Mouse (Mus musculus): Measurements from ENCODE around the gene Zp1. TPM values are rescaled to one million over a fixed set of nuclear protein-coding genes. Genes with fewer than 3 reads are reported as not detected.
A peak's percentile ranks its signal among the peaks of the same experiment; 100 is the strongest.

Zp1 gene
- polyA plus RNA-seq, 1 experiment from 2014 or later = not detected

DNA sequence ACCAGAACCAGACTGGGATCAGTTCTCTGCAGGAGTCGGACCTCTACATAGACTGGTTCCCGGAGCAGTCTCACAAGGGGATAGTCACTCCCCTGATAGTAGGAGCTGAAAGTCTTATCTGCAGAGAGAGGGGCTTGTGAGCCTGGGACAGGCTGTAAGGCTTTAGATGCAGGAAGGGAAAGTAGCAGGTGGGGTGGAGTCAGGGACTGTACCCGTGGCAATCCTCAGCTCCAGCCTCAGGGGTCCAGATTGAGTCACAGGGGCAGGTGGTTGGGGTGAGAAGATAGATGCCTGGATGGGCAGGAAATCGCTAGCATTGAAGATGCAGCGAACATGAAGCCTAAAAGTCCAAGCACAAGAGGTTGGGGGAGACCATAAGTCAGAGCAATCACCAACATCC, 3.9 kb downstream of the Zp1 start:
- no peaks in the 10 kb centered on the region for H3K4me1 ChIP-seq
- no peaks in the 10 kb centered on the region for H3K36me3 ChIP-seq (replicated peaks)
- H3K4me3 ChIP-seq = no peak overlapping the region
- no peaks in the 10 kb centered on the region for H3K9me3 ChIP-seq
- no peak for DNase-seq (ENCODE audit: extremely low spot score, low spot score)
- H3K27ac ChIP-seq = no peak overlapping the region
- no peaks in the 10 kb centered on the region for H3K27me3 ChIP-seq (ENCODE audit: poor library complexity, severe bottlenecking)
- WGBS = 73% methylated on average over 5 of the region's 5 CpGs

DNA sequence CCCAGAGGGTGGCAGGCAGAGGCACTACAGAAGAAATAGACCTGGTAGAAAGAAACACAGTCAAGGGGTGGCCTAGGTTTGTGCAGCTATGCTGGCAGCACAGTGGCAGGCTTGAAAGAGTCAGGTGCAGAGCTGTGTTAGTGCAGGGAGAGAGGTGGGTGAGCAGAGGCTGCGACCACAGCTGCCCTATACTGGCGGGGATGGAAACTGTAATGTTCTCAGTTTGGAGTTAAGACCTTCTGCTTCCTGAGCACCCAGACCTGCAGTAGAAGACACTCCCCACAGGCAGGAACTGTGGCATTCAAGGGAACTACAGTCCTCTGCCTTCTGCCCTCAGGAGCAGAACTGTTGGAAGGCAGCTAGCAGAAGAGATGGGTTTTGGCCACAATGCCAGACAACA, 5.6 kb downstream of the Zp1 start:
- Histone ChIP-seq H3K4me3 (no peak overlapping the region), H3K9me3 (no peaks in the 10 kb centered on the region), H3K27ac (no peak overlapping the region), H3K36me3 (replicated peaks) (no peaks in the 10 kb centered on the region), H3K4me1 (no peaks in the 10 kb centered on the region), H3K27me3 (ENCODE audit: poor library complexity, severe bottlenecking) (no peaks in the 10 kb centered on the region)
- DNase-seq (ENCODE audit: extremely low spot score, low spot score) = no peak
- WGBS = 80% methylated on average over 2 of the region's 2 CpGs

GRCm38 (mm10) chr19:10914291-10914690, 6.1 kb downstream of the Zp1 start:
- Histone ChIP-seq H3K4me3 (no peak overlapping the region), H3K4me1 (no peaks in the 10 kb centered on the region), H3K27ac (no peak overlapping the region), H3K36me3 (replicated peaks) (peaks cover under 1% of the 10 kb centered on the region; the same call in 1 of the 2 replicates), H3K27me3 (ENCODE audit: poor library complexity, severe bottlenecking) (no peaks in the 10 kb centered on the region), H3K9me3 (no peaks in the 10 kb centered on the region)
- DNase-seq (ENCODE audit: extremely low spot score, low spot score) = no peak
- WGBS = 81% methylated on average over 7 of the region's 7 CpGs

DNA sequence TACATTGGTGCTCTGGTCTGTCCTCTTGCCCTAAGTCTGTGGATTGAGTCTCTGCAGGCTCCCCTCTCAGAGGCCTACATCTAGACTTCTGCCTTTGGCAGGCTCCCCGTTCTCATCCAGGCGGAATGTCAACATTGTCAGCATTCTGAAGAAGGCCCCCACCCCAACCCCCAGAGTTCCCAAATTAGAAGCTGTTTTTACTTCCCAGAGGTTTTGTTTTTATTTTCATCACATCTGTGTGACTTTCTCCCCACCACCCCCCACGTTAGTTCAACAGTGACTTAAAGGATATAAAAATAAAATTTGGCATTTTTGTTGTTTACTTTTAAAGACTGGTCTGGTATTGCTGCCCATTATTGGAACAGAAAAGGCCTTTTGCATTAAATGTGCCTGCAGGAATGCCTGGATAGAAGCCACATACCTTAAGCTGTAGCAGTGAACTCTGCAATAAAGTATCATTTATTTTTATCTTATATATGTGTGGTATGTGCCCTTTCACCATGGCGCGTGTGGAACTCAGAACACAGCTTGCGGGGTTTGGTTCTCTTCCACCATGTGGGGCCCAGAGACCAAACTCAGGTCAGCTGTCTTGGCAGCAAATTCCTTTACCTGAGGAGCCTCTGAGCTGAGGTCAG, 11.2 kb downstream of the Zp1 start:
- Histone ChIP-seq H3K9me3 (no peaks in the 10 kb centered on the region), H3K4me3 (no peak overlapping the region), H3K36me3 (replicated peaks) (peaks cover 50% of the 10 kb centered on the region), H3K4me1 (no peaks in the 10 kb centered on the region), H3K27ac (no peak overlapping the region), H3K27me3 (ENCODE audit: poor library complexity, severe bottlenecking) (no peaks in the 10 kb centered on the region)
- no peak for DNase-seq (ENCODE audit: extremely low spot score, low spot score)
- 90% methylated on average over 6 of the region's 6 CpGs for WGBS

DNA sequence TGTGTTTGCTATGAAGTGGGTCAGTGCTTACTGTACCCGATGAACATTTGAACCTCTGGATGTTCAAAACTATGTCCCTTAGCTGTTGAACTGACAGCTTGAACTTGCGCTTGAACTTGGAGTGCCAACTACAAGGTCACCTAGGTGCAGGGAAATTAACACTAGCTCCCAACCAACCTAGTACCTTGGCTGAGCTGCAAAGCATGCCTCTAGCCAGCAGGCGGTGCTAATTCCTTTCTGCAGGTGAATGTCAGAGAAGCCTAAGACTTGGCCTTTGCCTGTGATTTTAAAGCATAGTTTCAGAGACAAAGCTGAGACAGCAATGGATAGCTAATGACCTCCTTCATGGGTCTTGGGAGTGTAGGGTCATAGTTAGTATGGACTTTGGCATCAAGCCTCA, 12.5 kb downstream of the Zp1 start:
- peak; percentile 50 for DNase-seq (ENCODE audit: extremely low spot score, low spot score)
- WGBS = 61% methylated on average over 3 of the region's 3 CpGs

GRCm38 (mm10) chr19:10905728-10906000, 14.8 kb downstream of the Zp1 start:
- no peaks in the 10 kb centered on the region for H3K4me1 ChIP-seq
- DNase-seq (ENCODE audit: extremely low spot score, low spot score) = no peak
- H3K36me3 ChIP-seq (replicated peaks) = peaks cover 86% of the 10 kb centered on the region
- no peak overlapping the region for H3K4me3 ChIP-seq
- no peak overlapping the region for H3K27ac ChIP-seq
- WGBS = 90% methylated on average over 5 of the region's 5 CpGs
- no peaks in the 10 kb centered on the region for H3K9me3 ChIP-seq
- H3K27me3 ChIP-seq (ENCODE audit: poor library complexity, severe bottlenecking) = no peaks in the 10 kb centered on the region

More for the DNA sequence above, 12.5 kb downstream of the Zp1 start:
- H3K4me1 ChIP-seq = no peaks in the 10 kb centered on the region
- H3K36me3 ChIP-seq (replicated peaks) = peaks cover 63% of the 10 kb centered on the region
- no peak overlapping the region for H3K4me3 ChIP-seq
- H3K9me3 ChIP-seq = no peaks in the 10 kb centered on the region
- H3K27me3 ChIP-seq (ENCODE audit: poor library complexity, severe bottlenecking) = no peaks in the 10 kb centered on the region
- no peak overlapping the region for H3K27ac ChIP-seq

- H3K27me3 ChIP-seq (ENCODE audit: poor library complexity, severe bottlenecking) = no peaks in the 10 kb centered on the region
- H3K9me3 ChIP-seq = no peaks in the 10 kb centered on the region
- no peak overlapping the region for H3K4me3 ChIP-seq
- peaks cover 91% of the 10 kb centered on the region for H3K36me3 ChIP-seq (replicated peaks)
- WGBS = 80% methylated on average over 7 of the region's 7 CpGs
- no peak for DNase-seq (ENCODE audit: extremely low spot score, low spot score)
- no peak overlapping the region for H3K27ac ChIP-seq
- H3K4me1 ChIP-seq = no peaks in the 10 kb centered on the region
These were observed 15.3 kb downstream of the Zp1 start for GRCm38 (mm10) chr19:10904927-10905727.

- no peak overlapping the region for H3K4me3 ChIP-seq
- H3K27ac ChIP-seq = no peak overlapping the region
- no peaks in the 10 kb centered on the region for H3K27me3 ChIP-seq (ENCODE audit: poor library complexity, severe bottlenecking)
- H3K4me1 ChIP-seq = no peaks in the 10 kb centered on the region
- peaks cover 97% of the 10 kb centered on the region for H3K36me3 ChIP-seq (replicated peaks)
- no peaks in the 10 kb centered on the region for H3K9me3 ChIP-seq
- no peak for DNase-seq (ENCODE audit: extremely low spot score, low spot score)
- WGBS = 93% methylated on average over 5 of the region's 5 CpGs
These were observed 15.9 kb downstream of the Zp1 start for GRCm38 (mm10) chr19:10904512-10904911.

DNA sequence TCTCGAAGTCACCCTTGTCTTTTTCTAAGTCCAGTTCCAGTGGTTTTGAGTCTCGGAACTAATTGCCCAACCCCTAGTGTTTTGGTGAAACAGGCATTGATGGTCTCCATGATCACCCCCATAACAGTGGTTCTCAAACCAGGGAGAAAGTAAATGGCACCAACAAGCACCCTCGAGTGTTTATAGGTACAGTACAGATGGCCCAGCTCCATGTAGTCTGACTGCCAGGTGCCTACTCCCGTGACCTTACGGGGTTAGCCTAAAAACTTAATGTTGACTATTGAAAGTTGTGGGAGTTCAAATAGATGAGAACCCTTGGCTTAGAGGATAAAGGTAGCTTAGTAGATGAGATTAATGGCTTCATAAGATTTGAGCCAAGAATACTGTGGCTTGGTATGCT, 19.4 kb downstream of the Zp1 start:
- peaks cover 92% of the 10 kb centered on the region for H3K36me3 ChIP-seq (replicated peaks)
- peaks cover 16% of the 10 kb centered on the region for H3K4me1 ChIP-seq
- H3K4me3 ChIP-seq = no peak overlapping the region
- H3K27ac ChIP-seq = no peak overlapping the region
- WGBS = 96% methylated on average over 5 of the region's 5 CpGs
- DNase-seq (ENCODE audit: extremely low spot score, low spot score) = no peak
- no peaks in the 10 kb centered on the region for H3K9me3 ChIP-seq
- H3K27me3 ChIP-seq (ENCODE audit: poor library complexity, severe bottlenecking) = no peaks in the 10 kb centered on the region

- peaks cover 84% of the 10 kb centered on the region for H3K36me3 ChIP-seq (replicated peaks)
These were observed 20.1 kb downstream of the Zp1 start for GRCm38 (mm10) chr19:10900315-10900714.

GRCm38 (mm10) chr19:10897491-10897890, 22.9 kb downstream of the Zp1 start:
- H3K36me3 ChIP-seq (replicated peaks) = peaks cover 56% of the 10 kb centered on the region
- no peak overlapping the region for H3K27ac ChIP-seq
- peak overlapping the region; percentile 93; the same call in 1 of the 2 replicates for H3K4me3 ChIP-seq
- H3K9me3 ChIP-seq = no peaks in the 10 kb centered on the region
- H3K27me3 ChIP-seq (ENCODE audit: poor library complexity, severe bottlenecking) = no peaks in the 10 kb centered on the region
- peaks cover 19% of the 10 kb centered on the region for H3K4me1 ChIP-seq
- DNase-seq (ENCODE audit: extremely low spot score, low spot score) = no peak
- WGBS = 91% methylated on average over 8 of the region's 8 CpGs

More at GRCm38 (mm10) chr19:10900315-10900714, 20.1 kb downstream of the Zp1 start:
- Histone ChIP-seq H3K4me3 (no peak overlapping the region), H3K9me3 (no peaks in the 10 kb centered on the region), H3K27me3 (ENCODE audit: poor library complexity, severe bottlenecking) (no peaks in the 10 kb centered on the region), H3K4me1 (peaks cover 19% of the 10 kb centered on the region), H3K27ac (no peak overlapping the region)
- DNase-seq (ENCODE audit: extremely low spot score, low spot score) = no peak
- 87% methylated on average over 6 of the region's 6 CpGs for WGBS

GRCm38 (mm10) chr19:10896849-10897248, 23.6 kb downstream of the Zp1 start:
- 91% methylated on average over 7 of the region's 7 CpGs for whole genome bisulfite sequencing
- Histone ChIP-seq H3K27ac (no peak overlapping the region), H3K27me3 (ENCODE audit: poor library complexity, severe bottlenecking) (no peaks in the 10 kb centered on the region), H3K9me3 (no peaks in the 10 kb centered on the region), H3K4me3 (peak overlapping the region; percentile 93), H3K36me3 (replicated peaks) (peaks cover 50% of the 10 kb centered on the region), H3K4me1 (peaks cover 19% of the 10 kb centered on the region)
- DNase-seq (ENCODE audit: extremely low spot score, low spot score) = no peak

DNA sequence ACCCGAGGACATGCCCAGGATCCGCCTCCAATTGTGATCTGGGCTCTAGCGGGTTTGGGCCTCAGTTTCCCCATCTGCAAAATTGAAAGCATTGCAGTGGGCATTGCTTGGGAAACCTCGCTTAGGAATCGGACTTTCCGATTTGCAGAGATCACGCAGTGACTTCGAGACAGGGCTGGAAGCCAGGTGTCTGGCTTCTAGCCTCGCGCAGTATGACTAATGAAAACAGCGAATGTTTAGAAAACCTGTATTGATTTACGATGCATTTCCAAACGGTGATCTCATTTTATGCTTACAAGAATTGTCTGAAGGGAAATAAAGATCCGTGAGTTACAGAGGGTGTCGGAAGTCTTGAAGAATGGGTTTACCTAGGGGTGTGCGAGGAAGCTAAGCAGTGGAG, 24.7 kb downstream of the Zp1 start:
- no peak for DNase-seq (ENCODE audit: extremely low spot score, low spot score)

More for the DNA sequence above, 24.7 kb downstream of the Zp1 start:
- H3K4me1 ChIP-seq = peaks cover 19% of the 10 kb centered on the region
- H3K9me3 ChIP-seq = no peaks in the 10 kb centered on the region
- no peaks in the 10 kb centered on the region for H3K27me3 ChIP-seq (ENCODE audit: poor library complexity, severe bottlenecking)
- 3% methylated on average over 16 of the region's 16 CpGs for WGBS
- peak overlapping the region; percentile 93 for H3K4me3 ChIP-seq
- H3K36me3 ChIP-seq (replicated peaks) = peaks cover 38% of the 10 kb centered on the region
- H3K27ac ChIP-seq = peak overlapping the region; percentile 95
